Mouse (Mus musculus) cortical plate, adult 2 months (tissue): ENCODE results near the gene Twf1. TPM values are rescaled to one million over a fixed set of nuclear protein-coding genes. Genes with fewer than 3 reads are reported as not detected.

Experiments used
- H3K27ac ChIP-seq: fragments of 200-500 bp; 2 replicates; pipeline ENCODE4 v1.5.1; 2012; ENCODE audit warnings: low read length, control low read depth, inconsistent platforms; ENCODE audit not compliant: insufficient read depth
- H3K4me1 ChIP-seq: fragments of 200-500 bp; 2 replicates; pipeline ENCODE4 v1.6.1; 2011; ENCODE audit warnings: low read length; ENCODE audit not compliant: control insufficient read depth, insufficient read depth
- H3K4me3 ChIP-seq: fragments of 200-500 bp; 2 replicates; pipeline ENCODE4 v1.5.1; 2011; ENCODE audit warnings: mild to moderate bottlenecking, low read length, control low read depth; ENCODE audit not compliant: insufficient read depth
- CTCF ChIP-seq: fragments of 200-500 bp; IDR thresholded peaks from 2 replicates; pipeline ENCODE4 v1.5.1; 2011; ENCODE audit warnings: mild to moderate bottlenecking, control low read depth, low read length; ENCODE audit not compliant: insufficient read depth; ENCODE audit errors: extremely low read depth
- POLR2A ChIP-seq: fragments of 200-500 bp; IDR thresholded peaks from 2 replicates; pipeline ENCODE4 v1.6.1; 2011; ENCODE audit warnings: mild to moderate bottlenecking, low read length, control low read depth; ENCODE audit not compliant: insufficient read depth; ENCODE audit errors: extremely low read depth
- polyA plus RNA-seq: library from polyadenylated mRNA; depleted of rRNA; stranded (reverse); fragments of >200 nt; gene quantifications from 2 replicates; pipeline ENCODE4 v1.2.3, GENCODE M21; 2012

Twf1 gene
- polyA plus RNA-seq, 1 experiment, result 42.0 TPM

DNA sequence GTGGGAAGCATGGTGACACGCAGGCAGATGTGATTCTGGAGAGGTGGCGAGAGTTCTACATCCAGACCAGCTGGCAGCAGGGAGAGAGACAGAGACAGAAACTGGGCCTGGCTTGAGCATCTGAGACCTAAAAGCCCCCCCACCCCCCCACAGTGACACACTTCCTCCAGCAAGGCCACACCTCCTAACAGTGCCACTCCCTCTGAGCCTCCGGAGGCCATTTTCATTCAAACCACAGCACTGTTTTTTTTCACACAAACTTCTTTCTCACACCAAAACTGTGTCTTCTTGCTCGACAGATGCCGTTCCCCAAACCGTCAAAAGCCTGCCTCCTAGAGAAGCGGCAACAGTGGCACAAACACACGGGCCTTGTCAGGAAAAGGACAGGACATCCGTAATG lies 36.2 kb downstream of the Twf1 start:
- Histone ChIP-seq H3K4me1 (no peaks in the 10 kb centered on the region), H3K4me3 (no peak overlapping the region), H3K27ac (no peak overlapping the region)
- TF ChIP-seq POLR2A, result no peak
- TF ChIP-seq CTCF, result no peak

DNA sequence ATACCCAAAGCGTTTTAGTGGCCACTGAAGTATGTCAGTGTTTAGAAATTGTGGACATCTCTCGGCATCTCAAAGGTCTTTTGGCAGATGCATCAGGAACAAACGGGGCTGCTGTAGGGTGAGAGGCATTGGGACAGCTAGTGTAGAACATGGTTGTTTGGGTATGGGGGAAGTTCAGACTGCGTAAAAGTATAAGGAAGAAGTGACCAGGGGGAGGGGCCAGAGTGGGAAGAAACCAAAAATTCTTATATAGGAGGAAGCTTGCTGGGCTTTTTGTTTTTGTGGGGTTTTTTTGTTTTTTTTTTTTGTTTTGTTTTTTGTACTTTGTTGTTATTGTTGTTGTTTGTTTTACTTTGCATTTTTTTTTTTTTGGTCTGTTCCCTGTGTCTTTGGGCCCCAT lies 44.8 kb downstream of the Twf1 start:
- Histone ChIP-seq H3K4me1 (no peaks in the 10 kb centered on the region), H3K4me3 (no peak overlapping the region), H3K27ac (no peak overlapping the region)
- no peak for TF ChIP-seq POLR2A
- no peak for TF ChIP-seq CTCF

DNA sequence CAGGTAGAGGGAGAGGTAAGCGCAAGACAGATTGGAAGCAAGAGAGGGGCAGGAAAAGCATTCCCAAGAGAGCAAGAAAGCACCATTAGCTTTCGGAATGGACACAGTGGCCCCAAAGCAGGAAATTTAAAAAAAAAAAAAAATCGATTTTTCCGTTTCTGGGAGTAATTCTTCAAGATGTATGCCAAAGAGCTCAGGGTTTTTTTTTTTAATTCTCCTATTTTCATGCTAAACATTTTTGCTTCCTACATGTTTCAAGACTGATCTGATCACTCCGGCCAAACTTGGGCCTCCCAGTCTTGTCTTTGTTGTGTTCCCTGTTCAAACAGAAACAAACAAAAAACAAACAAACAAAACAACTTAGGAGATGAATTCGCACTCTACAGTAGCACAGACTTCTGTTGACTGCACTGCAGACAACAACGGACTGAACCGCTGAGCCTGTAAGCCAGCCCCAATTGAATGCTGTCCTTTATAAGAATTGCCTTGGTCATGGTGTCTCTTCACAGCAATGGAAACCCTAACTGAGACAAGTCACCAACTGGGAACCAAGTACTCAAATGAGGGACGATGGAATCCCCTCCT lies 45.5 kb downstream of the Twf1 start:
- H3K4me1 ChIP-seq, result no peaks in the 10 kb centered on the region
- TF ChIP-seq CTCF, result no peak
- TF ChIP-seq POLR2A, result no peak
- peak overlapping the region; percentile 67 for H3K4me3 ChIP-seq
- no peak overlapping the region for H3K27ac ChIP-seq

DNA sequence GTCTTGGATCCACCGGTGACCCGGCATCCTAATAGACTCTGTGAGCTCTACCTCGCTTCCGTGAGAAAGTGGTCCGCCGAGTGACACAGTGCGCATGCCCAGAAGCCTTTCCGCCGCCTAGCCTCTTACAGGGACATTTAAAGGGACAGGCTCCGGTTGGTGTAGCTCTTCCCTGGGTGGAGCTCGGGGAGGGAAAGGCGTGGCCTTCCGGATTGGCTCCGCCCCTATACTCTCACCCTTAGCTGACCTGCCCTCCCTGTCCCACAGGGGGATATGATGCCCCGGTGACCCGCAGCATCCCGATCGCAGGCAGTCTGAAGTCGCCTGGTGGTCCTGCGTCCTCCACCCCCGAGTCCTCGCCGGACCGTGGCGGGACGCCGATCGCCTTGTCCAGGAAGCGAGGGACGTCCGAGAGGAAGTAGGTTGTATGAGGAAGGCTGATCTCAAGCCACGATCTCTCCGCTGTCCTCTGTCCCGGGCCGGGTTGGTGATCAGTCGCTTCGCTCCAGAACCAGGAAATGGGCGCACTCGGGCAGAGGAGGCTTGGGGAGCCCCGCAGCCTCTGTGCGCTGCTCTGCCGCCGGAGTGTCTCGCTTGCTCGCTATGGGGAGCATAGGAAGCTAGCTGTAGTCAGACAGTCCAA lies 46.2 kb downstream of the Twf1 start, which contains the start of the genes Pus7l and Irak4:
Gene Pus7l (minus strand): TSS at position 139 of the 643 bp plus-strand sequence.
Gene Irak4 (plus strand): TSS at position 235 of the 643 bp plus-strand sequence.
- TF ChIP-seq CTCF (no peak), POLR2A (peak; percentile 79)
- no peaks in the 10 kb centered on the region for H3K4me1 ChIP-seq
- peak within 1 kb of the TSS; percentile 67 for H3K4me3 ChIP-seq
- no peak within 1 kb of the TSS for H3K27ac ChIP-seq

DNA sequence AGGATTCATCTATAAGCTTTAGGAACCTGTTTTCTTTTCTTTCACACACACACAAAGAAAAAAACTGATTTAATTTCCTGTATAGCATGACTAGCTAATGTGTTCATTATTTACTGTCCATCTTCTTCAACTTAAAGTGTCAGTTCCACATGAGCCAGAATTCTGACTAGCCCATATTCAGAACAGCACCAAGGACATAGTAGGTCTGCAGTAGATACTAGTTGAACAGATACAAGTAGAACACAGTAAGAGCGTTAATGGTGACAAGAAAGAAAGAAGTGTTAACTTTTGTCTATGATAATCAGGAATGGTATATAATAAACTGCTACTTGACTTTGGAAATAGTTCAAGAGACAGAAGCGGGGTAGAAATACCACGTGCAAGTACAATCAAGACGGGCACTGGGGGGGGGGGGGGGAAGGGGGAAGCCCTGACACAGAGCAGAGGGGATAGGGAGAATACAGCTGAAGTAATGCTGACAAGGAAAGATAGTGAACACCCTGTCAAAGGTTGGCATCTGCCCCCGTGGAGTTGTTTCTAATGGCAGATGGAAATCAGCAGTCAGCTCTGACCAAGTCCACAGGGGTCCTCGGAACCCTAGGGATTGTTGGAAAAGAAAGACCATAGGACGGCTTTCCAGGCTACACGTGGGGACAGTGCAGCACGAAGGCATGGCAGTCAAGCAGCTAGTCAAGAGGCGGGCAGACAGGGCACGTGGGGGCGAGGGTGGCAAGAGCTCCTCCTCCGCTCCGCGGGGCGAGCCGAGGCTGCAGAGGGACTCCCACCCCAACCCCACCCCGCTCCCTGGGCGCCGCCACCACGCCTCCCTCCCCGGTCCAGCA lies 46.9 kb downstream of the Twf1 start:
- Histone ChIP-seq H3K4me3 (peak overlapping the region; percentile 67), H3K4me1 (no peaks in the 10 kb centered on the region), H3K27ac (no peak overlapping the region)
- no peak for TF ChIP-seq CTCF
- no peak for TF ChIP-seq POLR2A

DNA sequence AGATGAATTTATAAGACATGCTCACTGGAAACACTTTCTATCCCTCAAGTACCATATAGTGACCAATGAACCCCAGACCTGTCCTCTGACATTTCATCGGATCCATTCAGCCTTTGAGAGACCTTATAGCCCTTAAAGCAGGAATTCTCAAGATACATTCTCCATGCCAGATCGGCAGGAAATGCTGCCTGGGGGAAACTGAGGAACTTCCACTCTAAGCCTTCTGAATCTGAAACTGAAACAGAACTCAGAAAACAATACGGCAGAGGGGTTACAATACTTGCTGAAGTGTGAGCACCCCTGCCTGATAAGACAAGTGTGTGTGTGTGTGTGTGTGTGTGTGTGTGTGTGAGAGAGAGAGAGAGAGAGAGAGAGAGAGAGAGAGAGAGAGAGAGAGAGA lies 50.4 kb downstream of the Twf1 start:
- TF ChIP-seq CTCF (no peak), POLR2A (no peak)
- Histone ChIP-seq H3K4me3 (no peak overlapping the region), H3K27ac (no peak overlapping the region), H3K4me1 (no peaks in the 10 kb centered on the region)

DNA sequence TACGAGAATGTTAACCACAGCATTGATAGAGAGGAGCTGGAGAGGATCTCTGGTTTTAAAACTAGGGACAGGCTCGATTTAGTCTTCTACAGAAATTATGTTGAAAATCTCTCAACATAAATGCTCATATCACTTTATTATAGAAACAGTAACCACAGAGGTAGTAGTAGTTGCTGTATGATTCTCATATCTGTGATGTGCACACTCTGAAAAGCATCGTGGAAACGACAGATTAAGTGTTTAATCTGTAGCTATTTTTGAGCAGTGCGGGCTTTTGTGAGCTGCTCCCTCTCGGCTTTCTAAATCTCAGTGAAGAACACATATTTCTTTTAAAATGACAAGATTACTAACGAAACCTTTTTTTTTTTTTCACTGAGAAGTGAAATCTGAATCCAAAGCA lies 54.2 kb downstream of the Twf1 start:
- no peak for TF ChIP-seq CTCF
- no peak for TF ChIP-seq POLR2A
- Histone ChIP-seq H3K4me3 (no peak overlapping the region), H3K27ac (no peak overlapping the region), H3K4me1 (no peaks in the 10 kb centered on the region)

DNA sequence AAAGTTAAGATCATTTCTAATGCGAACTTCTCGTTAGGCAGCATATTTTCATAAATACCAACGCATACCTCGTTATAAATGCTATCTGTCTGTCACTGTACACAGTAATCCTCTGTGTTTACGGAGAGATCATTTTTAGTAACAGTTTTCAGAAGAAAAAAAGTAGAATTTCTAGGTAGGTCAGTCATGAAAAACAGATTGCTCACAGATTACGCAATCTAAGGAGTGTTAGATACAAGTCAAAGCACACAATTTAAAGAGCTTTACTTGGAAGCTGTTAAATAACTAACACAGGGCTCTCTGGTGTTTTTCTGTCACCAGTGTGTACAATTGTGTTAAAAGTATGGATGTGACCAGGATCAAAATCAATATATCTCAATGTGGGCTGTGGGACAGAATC lies 56.7 kb downstream of the Twf1 start:
- no peak overlapping the region for H3K4me3 ChIP-seq
- TF ChIP-seq CTCF (no peak), POLR2A (no peak)
- no peak overlapping the region for H3K27ac ChIP-seq
- no peaks in the 10 kb centered on the region for H3K4me1 ChIP-seq

DNA sequence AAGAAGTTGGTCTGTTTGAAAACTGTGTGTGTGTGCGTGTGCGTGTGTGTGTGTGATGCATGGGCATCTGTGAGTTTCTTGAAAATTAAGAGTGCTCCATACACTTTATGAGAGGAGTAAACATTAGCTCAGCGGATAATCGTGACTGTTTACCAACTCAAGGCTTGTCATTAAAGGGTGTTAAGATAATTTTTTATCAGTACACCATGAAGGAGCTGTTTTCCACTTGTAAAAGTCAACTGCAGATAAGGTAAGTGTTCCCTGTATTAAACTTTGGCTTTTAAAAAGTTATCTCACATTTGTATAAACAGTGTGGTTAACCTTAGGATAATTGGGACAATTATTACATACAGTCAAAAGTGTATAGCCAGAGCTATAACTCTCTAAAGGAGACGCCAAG lies 57.4 kb downstream of the Twf1 start:
- no peak for TF ChIP-seq POLR2A
- TF ChIP-seq CTCF, result no peak
- Histone ChIP-seq H3K27ac (no peak overlapping the region), H3K4me1 (no peaks in the 10 kb centered on the region), H3K4me3 (no peak overlapping the region)
